Mouse (Mus musculus) adrenal gland, postnatal 25 days (tissue): ENCODE measurements around the gene Tsc22d2. TPM values are rescaled to one million over a fixed set of nuclear protein-coding genes. Genes with fewer than 3 reads are reported as not detected.

Experiments used
- DNase-seq: peaks from one replicate; pipeline ENCODE4 v3.0.0; 2021; ENCODE audit warnings: mixed read lengths
- long read RNA-seq: library from polyadenylated mRNA; stranded (forward); transcript quantifications from one replicate; pipeline ENCODE4 v2.0.0, GENCODE M21; 2021
- total RNA-seq: library from RNA; stranded (reverse); gene quantifications from 2 replicates; pipeline ENCODE4 v1.2.3, GENCODE M21; 2021

Gene Tsc22d2
- total RNA-seq, result 34.8 and 37.4 TPM in 2 replicates
- long read RNA-seq, full-length matches to known transcripts, result 17 of 19 reads
- long read RNA-seq, partial matches to known transcripts, result 0 of 19 reads
- long read RNA-seq, other reads (novel, unspliced or antisense), result 2 of 19 reads

GRCm38 (mm10) chr3:58414234-58414938, at the start of gene Tsc22d2:
TSS of gene Tsc22d2 (plus strand) at chr3:58414715.
- DNase-seq, result peak; percentile 100

DNA sequence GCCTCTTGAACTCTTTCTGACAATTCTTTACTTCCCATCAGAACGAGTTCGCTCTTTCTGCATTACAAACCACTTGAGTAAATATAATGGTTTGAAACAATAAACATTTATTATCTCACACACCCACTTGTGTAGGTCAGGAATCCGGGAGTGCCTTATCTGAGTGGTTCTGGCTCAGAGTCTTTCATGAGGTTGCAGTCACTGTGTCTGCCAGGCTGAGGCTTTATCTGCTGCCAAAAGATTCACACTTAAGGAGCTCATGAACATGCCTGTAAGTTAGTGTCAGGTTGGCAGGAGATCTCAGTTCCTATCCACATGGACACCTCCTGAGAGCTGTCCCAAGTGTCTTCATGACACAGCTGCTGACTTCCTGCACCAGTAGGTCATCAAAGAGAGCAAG, 47.8 kb upstream of the Tsc22d2 start:
- no peak for DNase-seq

DNA sequence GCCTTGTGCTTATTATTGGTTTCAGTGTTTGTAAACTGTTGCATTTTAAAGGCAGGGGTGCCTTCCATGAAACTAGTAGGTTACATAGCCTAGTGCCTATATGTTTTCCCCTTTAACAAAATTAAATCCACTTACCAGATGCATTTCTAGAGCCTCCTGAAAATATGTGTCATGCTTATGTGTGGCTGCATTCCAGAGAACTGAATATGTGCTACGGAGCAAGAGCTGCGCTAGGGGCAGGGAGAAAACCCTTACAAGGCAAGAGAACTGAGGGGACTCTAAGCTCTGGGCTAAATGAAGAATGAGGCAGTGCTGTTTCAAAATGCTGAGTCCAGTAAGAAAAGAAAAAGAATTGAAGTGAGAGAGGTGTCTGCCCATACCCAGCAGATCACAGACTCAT, 43.7 kb upstream of the Tsc22d2 start:
- DNase-seq, result no peak

- DNase-seq, result peak; percentile 23
These were observed 42.2 kb upstream of the Tsc22d2 start for GRCm38 (mm10) chr3:58372066-58372904.

DNA sequence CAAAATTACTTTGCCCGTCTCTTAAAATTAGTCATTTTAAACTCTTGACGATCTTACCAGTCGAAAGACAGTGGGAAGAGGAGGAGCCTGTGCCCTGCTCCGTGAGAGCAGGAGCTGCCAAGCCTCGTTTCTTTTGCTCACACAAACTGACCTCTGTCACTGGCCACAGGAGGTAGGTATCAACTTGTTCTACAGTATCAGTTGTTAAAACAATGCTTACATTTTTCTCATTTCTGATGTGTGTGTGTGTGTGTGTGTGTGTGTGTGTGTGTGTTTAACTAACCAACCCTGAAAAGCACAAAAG, 41.7 kb upstream of the Tsc22d2 start:
- no peak for DNase-seq

DNA sequence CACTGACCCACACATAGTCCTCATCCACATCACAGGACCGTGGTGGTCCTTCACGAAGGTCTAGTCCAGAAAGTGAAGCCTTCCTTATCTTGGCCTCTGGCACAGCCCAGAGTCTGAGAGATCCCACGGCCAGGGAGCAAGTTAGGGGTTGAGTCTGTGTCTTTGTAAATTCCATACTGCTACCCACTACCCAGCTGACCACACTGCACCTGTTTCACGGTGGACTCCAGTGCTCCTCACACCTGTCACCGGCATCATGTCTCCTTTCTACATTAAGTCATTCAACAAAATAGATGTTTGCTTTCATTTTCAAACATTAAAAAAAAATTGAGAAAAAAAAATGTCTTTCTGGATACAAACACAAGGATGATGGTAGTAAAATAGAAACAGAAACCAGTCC, 40.2 kb upstream of the Tsc22d2 start:
- no peak for DNase-seq

DNA sequence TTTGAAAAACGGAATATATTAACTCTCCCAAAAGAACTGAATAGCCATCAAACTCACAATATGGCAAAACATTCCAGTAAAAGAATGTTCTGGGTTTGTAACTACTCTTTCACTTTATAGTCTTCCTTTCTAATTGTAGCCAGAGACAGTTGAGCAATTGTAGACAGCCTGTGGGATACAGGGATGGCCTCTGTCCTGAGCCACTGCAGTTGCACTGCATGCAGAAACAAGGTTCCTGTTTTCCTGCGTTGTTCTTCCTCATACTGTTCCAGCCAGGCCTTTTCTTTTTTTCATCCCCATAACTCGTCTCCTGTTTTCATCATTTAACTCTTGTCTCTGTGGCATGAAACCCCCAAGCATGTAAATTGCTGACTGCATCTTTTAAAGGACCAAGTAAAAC, 37.8 kb upstream of the Tsc22d2 start:
- no peak for DNase-seq

- no peak for DNase-seq
These were observed 36.9 kb upstream of the Tsc22d2 start for GRCm38 (mm10) chr3:58377589-58378134.

DNA sequence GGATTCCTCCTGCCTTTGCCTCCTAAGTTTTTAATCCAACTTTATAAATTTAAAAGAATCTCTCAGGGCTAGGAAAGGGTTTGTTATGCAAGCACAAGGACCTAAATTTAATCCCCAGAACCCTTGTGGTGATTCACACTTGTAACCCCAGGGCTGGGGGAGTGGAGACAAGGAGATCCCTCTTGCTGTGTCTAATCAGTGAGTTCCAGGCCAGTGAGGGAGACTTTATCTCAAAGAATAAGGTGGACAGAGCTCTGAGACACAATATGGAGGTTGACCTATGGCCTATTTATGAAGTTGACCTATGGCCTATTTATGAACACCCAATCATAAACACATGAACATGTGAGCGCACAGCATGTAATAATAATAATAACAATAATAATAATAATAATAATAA, 31.8 kb upstream of the Tsc22d2 start:
- no peak for DNase-seq

DNA sequence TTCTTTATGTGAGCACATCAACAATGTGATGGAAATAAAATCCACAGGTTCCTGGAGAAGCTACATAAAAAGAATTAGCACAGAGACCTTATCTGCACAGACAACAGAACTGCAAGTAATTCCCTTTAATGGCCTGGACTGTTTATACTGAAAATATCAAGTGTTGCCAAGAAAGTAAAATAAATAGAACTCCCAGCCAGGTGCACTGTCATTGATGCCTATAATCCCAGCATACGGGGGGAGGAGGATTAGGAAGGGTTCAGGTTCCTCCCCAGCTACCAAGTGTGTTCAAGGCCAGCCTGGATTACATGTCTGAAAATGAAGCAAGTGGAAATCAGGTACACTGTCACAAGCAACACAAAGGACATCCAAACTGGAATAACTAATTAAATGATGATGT, 29.5 kb upstream of the Tsc22d2 start:
- DNase-seq, result no peak

DNA sequence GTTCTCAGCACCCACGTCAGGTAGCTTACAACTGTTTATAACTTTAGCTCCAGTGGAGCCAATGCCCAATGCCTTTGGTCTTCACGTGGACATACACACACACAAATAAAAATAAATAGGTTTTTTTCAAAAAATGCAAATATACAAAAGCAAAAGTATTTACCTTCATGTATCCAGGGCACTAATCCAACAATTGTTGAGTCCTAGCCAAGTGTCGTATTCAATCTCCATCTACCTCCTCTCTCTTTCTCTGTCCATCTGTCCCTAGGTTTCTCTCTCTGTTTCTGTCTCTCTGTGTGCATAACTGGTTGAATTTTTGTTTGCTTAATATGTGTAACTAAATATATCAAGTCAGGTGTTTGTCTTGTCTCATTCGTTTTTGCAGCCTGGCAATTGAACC, 25.8 kb upstream of the Tsc22d2 start:
- DNase-seq, result no peak

- no peak for DNase-seq
These were observed 16.0 kb upstream of the Tsc22d2 start for GRCm38 (mm10) chr3:58398541-58398940.

- no peak for DNase-seq
These were observed 14.6 kb upstream of the Tsc22d2 start for GRCm38 (mm10) chr3:58399931-58400330.

DNA sequence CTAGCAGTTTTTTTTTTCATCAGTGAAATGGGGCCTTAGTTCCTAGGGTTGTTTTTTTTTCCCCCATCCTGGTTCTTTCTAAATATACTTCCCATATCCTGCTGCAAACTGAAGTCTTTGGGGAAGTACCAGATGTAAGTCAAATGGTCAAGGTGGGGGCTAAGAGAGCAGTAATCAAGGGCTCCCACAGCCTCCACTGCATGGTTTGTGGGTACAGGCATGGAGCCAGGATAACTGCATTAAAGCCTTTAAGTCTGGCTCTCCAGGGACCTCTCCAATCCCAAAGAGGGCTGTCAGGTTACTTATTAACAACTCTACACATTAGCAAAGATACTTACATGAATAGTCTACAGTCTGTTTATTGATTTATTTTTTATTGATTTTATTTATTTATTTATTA, 2.8 kb upstream of the Tsc22d2 start:
- DNase-seq, result no peak

GRCm38 (mm10) chr3:58413671-58414070, 844 bp upstream of the Tsc22d2 start:
- DNase-seq, result no peak

DNA sequence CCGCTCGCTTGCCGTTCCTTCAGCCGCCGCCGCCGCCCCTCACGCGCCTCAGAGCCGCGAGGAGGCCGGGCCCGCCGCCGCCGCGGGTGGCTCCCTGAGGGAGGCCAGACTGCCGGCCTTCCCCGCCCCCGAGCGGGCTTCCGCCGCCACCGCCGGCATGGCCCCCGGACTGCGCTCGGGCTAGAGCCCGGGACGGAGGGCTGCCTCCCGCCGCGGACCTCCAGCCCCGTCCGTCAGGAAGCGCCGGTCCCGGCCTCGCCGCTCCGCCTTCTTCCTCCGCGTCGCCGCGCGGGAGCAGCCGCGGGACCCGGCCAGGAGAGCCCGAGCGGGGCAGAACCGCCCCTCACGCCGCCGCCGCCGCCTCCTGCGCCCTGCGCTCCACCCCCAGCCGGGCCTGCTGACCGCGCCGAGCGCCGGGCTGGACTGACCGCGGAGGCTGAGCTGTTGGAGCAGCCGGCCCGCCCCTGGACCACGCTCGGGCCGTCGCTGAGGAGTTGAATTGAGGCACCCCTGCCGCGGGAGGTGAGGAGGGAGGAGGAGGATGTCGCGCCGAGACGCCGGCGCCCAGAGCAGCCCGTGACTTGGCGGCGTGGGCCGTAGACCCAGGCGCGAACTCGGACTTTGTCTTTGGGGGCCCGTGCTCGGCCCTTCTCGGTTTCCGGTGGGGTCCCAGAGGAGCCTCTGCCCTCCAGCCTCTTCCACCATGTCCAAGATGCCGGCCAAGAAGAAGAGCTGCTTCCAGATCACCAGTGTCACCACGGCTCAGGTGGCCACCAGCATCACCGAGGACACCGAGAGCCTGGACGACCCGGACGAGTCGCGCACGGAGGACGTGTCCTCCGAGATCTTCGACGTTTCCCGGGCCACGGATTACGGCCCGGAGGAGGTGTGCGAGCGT, 720 bp downstream of the Tsc22d2 start:
- DNase-seq, result peak; percentile 87

- DNase-seq, result peak; percentile 79
These were observed 1.6 kb downstream of the Tsc22d2 start for GRCm38 (mm10) chr3:58415884-58416725.

DNA sequence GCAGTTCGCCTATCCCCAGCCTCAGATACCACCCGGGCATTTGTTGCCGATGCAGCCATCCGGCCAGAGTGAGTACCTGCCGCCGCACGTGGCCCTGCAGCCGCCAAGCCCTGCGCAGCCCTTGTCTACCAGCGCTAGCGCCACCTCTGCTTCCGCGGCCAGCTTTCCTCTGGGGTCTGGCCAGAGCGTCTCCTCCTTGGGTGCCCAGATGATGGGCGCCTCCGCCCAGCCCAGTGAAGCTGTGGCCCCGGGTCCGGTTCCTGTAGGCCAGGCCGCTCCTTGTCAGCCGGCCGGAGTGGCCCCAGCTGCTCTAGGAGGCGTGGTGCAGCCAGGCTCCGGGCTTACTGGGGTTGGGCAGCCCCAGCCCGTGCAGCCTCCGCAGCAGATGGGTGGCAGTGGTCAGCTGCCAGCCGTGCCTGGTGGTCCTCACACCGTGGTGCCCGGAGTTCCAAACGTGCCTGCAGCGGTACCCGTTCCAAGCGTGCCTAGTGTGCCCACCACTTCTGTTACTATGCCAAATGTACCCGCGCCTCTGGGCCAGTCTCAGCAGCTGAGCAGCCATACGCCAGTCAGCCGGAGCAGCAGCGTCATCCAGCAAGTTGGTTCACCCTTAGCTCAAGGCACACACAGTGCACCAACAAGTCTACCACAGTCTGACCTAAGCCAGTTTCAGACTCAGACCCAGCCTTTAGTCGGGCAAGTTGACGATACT, 2.4 kb downstream of the Tsc22d2 start:
- peak; percentile 54 for DNase-seq

DNA sequence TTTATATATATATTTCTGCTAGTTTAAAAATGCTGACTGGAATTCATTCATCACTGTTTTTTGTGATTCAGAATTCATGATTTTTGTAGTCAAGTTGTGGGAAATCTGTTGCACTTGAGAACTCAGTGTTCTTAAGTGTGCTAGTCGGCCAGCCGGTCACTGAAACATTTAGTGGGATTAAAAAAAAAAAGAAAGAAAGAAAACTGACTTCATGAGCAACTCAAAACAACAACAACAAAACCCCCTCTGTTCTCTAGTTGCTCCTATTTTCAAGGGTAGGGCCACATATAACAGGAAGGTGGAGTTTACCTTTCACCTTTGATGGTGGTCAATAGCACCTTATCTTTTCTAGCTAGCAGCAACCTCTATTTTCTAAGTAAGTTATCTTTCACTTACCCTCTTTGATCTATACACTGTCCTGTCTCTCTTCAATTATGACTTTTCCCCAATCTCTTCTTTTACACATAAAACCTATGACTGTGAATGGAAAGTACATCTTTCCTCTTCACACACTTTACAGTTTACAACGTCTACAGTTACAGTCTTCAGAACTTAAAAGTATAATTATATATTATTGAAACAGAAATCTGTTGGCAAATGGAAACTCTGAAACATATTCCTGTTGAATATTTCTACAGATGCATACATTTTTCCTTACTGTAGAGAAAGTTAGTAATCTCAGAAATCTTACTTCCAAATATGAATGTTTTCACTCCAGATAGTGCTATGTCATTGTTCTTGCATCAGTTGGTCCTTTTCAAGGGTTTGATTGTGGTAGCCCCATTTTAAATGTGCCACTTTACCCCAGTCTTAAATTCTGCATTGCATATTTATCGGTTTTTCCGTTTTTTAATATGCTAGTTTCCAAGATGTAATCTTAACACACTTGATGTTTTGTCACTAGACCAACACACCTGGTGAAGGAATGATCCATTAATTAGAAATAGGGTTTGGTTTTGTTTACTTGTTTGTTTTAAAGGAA, 4.5 kb downstream of the Tsc22d2 start:
- no peak for DNase-seq
